In the genomic region with DNA sequence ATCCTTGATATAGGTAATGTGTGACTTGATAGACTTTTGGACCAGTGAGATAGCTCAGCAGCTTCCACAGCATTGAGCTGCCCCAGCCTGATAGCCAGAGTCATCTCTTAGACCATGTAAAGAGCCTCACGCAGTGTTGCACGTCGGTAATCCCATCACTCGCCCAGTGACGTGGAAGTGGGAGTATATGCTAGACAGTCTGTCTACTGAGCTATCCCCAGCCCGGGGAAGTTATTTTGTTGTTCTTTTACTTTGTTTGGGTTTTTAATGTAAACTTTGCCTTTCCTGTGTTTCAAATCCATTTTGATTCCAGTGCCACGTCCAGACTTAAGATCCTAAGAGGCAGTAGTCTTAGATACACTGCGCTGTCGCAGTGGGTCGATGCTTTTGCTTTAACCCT, we compare ENCODE assay signal across 13 mouse cellular contexts.
"Had no signal": no experiment of that assay in that cellular context is flagged by ENCODE, and none has a peak within 500 bp of the region (broad histone marks: within the 10 kb centered on the region; RNA-seq: fewer than 3 reads in every experiment).

No protein-coding gene starts in this region.

- H3K9ac ChIP-seq: kidney, embryonic 15.5 days; liver, embryonic 13.5 days; lung, embryonic 15.5 days; midbrain, embryonic 12.5 days; midbrain, embryonic 15.5 days had no signal

- ATAC-seq: intestine, postnatal 0 days; midbrain, embryonic 15.5 days had no signal

- DNase-seq: kidney, adult 8-10 months; kidney, postnatal 10 days; kidney, postnatal 36 days; layer of hippocampus, postnatal 36 days; liver, embryonic 13.5 days; thymus, adult 18-20 months; thymus, postnatal 36 days had no signal

- H3K9me3 ChIP-seq: kidney, embryonic 15.5 days; liver, embryonic 13.5 days; lung, embryonic 15.5 days; midbrain, embryonic 12.5 days; midbrain, embryonic 15.5 days had no signal

- H3K27me3 ChIP-seq: kidney, embryonic 15.5 days; liver, embryonic 13.5 days; lung, embryonic 15.5 days; midbrain, embryonic 12.5 days; midbrain, embryonic 15.5 days had no signal

- H3K4me2 ChIP-seq: kidney, embryonic 15.5 days; liver, embryonic 13.5 days; lung, embryonic 15.5 days; midbrain, embryonic 12.5 days; midbrain, embryonic 15.5 days had no signal

- H3K36me3 ChIP-seq: liver, embryonic 13.5 days; lung, embryonic 15.5 days; midbrain, embryonic 12.5 days; midbrain, embryonic 15.5 days had no signal

- H3K27ac ChIP-seq: kidney, embryonic 15.5 days; left cerebral cortex, adult 2 months; liver, embryonic 13.5 days; lung, embryonic 15.5 days; midbrain, embryonic 12.5 days; midbrain, embryonic 15.5 days had no signal

- H3K4me3 ChIP-seq: kidney, embryonic 15.5 days; left cerebral cortex, adult 2 months; liver, embryonic 13.5 days; lung, embryonic 15.5 days; midbrain, embryonic 12.5 days; midbrain, embryonic 15.5 days had no signal
